Mouse (Mus musculus) stomach, embryonic 14.5 days (tissue): ENCODE measurements around the gene Stxbp1. TPM values are rescaled to one million over a fixed set of nuclear protein-coding genes. Genes with fewer than 3 reads are reported as not detected.

ENCODE experiments used
- ATAC-seq: fragments of 200-750 bp; cut with Nextera tagmentation; 2 replicates; pipeline ENCODE4 v1.8.0; 2017; ENCODE audit warnings: low read depth, moderate TSS enrichment; ENCODE audit not compliant: insufficient number of reproducible peaks, insufficient read depth, low FRiP score
- H3K27ac ChIP-seq: fragments of 300-500 bp; sonication (generic); 2 replicates; pipeline ENCODE4 v1.5.1; 2014; ENCODE audit warnings: mild to moderate bottlenecking, low read length, moderate library complexity, mixed read lengths
- H3K27me3 ChIP-seq: fragments of 300-500 bp; sonication (generic); 2 replicates; pipeline ENCODE4 v1.6.1; 2014; ENCODE audit warnings: low read length, control low read depth, mixed read lengths; ENCODE audit not compliant: control insufficient read depth, insufficient read depth
- H3K36me3 ChIP-seq: fragments of 300-500 bp; sonication (generic); 2 replicates; pipeline ENCODE4 v1.6.1; 2014; ENCODE audit warnings: mild to moderate bottlenecking, control low read depth, low read length, moderate library complexity, mixed read lengths; ENCODE audit not compliant: control insufficient read depth, insufficient read depth
- H3K4me1 ChIP-seq: fragments of 300-500 bp; sonication (generic); 2 replicates; pipeline ENCODE4 v1.6.1; 2014; ENCODE audit warnings: low read length, control low read depth, mixed read lengths; ENCODE audit not compliant: control insufficient read depth, insufficient read depth
- H3K4me2 ChIP-seq: fragments of 300-500 bp; sonication (generic); replicated peaks from 2 replicates; pipeline ENCODE4 v1.6.1; 2014; ENCODE audit warnings: low read depth, low read length, control low read depth
- H3K4me3 ChIP-seq: fragments of 300-500 bp; sonication (generic); 2 replicates; pipeline ENCODE4 v1.5.1; 2014; ENCODE audit warnings: low read depth, low read length, control low read depth
- H3K9ac ChIP-seq: fragments of 300-500 bp; sonication (generic); replicated peaks from 2 replicates; pipeline ENCODE4 v1.6.1; 2014; ENCODE audit warnings: low read depth, mild to moderate bottlenecking, control low read depth, low read length, moderate library complexity, mixed read lengths
- H3K9me3 ChIP-seq: fragments of 300-500 bp; sonication (generic); 2 replicates; pipeline ENCODE4 v1.6.1; 2016; ENCODE audit warnings: low read depth, low read length, control low read depth; ENCODE audit not compliant: control insufficient read depth
- WGBS: fragments of 180-500 bp; shearing (Covaris S2); extraction: QIAGEN DNeasy Blood & Tissue Kit; methylation state at CpG from one replicate; pipeline ENCODE4 v1.1.7; 2014; 5-methylcytosine and 5-hydroxymethylcytosine counted together
- polyA plus RNA-seq: library from polyadenylated mRNA; unstranded; fragments of >200 nt; fragmentation: Nextera tagmentation; extraction: Ambion mirVana; gene quantifications from 2 replicates; pipeline ENCODE4 v1.2.1, GENCODE M21; 2014

Gene Stxbp1
- polyA plus RNA-seq, 1 experiment from 2014 or later, result 23.5 TPM

DNA sequence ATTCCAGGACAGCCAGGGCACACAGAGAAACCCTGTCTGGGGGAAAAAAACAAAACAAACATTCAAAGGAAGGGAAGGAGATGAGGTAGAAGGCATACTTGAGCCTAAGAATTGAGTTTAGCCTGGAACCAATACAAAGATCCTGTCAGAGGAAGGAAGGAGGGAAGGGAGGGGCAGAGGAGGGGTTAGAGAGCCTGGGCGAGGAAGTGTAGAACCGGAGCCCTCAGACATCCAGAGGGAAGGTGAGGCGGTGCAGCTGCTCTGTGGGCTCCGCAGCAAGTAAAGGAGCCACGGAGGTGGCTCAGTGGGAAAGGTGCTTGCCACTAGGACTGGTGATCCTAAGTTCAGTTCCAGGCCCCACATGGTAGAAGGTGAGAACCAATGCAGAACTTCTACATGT is 5.9 kb downstream of the Stxbp1 start:
- Histone ChIP-seq H3K27me3 (no peaks in the 10 kb centered on the region), H3K4me1 (0 out of 2 replicates have a peak, but pooled peaks cover 3% of the 10 kb centered on the region), H3K4me3 (no peak overlapping the region), H3K9ac (no peak overlapping the region), H3K27ac (no peak overlapping the region), H3K4me2 (no peak overlapping the region), H3K9me3 (no peaks in the 10 kb centered on the region), H3K36me3 (no peaks in the 10 kb centered on the region)
- 49% methylated on average over 5 of the region's 5 CpGs for WGBS
- ATAC-seq, result no peak

DNA sequence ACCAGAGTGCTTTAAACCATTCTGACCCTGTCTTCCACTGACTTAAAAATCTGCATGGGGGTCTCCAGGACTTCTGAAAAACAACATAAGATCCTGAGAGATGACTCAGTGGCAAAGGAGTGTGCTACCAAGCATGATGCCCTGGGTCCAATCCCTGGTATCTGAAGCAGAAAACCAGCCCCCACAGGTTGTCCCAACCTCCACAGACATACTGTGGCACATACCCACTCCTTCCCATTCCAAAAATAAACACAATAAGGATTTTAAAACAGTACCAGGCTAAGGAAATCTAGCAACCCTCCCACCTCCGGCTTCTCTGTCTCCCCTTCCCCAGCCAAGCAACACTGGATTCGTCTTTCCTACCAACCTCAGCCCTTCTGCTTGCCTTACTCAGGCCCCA is 7.8 kb downstream of the Stxbp1 start:
- Histone ChIP-seq H3K9me3 (no peaks in the 10 kb centered on the region), H3K36me3 (no peaks in the 10 kb centered on the region), H3K27me3 (no peaks in the 10 kb centered on the region), H3K9ac (no peak overlapping the region), H3K4me1 (peaks cover 11% of the 10 kb centered on the region; the same call in 1 of the 2 replicates), H3K4me2 (no peak overlapping the region), H3K27ac (no peak overlapping the region), H3K4me3 (no peak overlapping the region)
- WGBS, result 57% methylated on average over 2 of the region's 2 CpGs
- ATAC-seq, result no peak

DNA sequence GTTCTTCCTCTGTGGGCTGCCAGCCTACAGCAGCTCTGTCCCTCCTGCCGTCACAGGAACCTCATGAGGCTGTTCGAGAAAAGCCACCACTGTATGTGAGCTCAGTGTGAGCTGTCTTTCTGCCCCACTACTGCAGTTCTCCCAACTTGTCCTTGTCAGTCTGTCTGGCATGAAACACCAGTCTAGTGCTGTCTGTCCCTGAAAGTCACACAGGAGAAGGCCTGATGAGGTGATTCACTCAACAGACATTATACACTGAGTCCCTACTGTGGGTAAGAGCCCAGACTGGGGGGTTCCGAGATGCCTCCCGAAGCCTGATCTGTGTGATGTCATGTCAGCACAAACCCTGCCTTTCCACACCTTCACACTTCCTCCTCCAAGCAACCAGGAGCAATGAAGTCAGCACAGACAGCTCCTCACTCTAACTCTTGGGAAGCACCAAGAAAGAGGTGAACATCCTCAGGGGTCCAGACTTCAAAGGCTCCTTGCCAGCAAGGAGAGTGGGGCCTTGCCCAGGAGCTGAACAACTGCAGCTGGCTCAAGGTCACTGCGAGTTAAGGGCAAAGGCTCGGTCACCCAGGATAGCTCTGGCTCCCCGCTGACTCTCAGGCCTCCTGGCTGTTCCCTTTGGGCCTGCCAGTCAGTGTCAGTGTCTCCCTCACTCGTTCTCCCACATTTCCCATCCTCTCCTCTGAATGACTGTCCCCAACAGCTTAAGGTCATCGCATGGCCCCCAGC is 8.7 kb downstream of the Stxbp1 start:
- no peak for ATAC-seq
- Histone ChIP-seq H3K9me3 (no peaks in the 10 kb centered on the region), H3K4me2 (no peak overlapping the region), H3K9ac (no peak overlapping the region), H3K27ac (no peak overlapping the region), H3K27me3 (no peaks in the 10 kb centered on the region), H3K36me3 (no peaks in the 10 kb centered on the region), H3K4me3 (no peak overlapping the region), H3K4me1 (peaks cover 13% of the 10 kb centered on the region; the same call in 1 of the 2 replicates)
- WGBS, result 59% methylated on average over 9 of the region's 9 CpGs

DNA sequence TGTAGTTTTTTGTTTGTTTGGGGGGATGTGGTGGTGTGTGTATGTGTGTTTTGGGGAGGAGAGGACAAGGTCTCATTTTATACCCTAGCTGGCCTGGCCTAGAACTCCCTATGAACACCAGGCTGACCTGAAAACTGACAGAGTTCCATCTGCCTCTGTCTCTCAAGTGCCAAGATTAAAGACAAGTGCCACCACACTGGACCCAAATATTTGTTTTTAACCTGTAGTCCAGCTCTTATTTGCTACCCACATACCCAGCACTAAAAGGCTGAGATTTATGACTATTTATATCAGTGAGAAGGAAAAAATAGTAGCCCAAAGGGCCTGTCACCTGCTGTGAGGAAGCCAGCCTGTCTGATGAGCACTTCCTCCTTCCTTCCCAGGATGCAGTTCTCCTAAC is 11.5 kb downstream of the Stxbp1 start:
- H3K27me3 ChIP-seq, result no peaks in the 10 kb centered on the region
- peaks cover 13% of the 10 kb centered on the region; the same call in 1 of the 2 replicates for H3K4me1 ChIP-seq
- peak overlapping the region; percentile 81; the same call in 1 of the 2 replicates for H3K27ac ChIP-seq
- H3K4me2 ChIP-seq, result no peak overlapping the region
- no peaks in the 10 kb centered on the region for H3K36me3 ChIP-seq
- no peak for ATAC-seq
- H3K9ac ChIP-seq, result no peak overlapping the region
- no peak overlapping the region for H3K4me3 ChIP-seq
- no peaks in the 10 kb centered on the region for H3K9me3 ChIP-seq

DNA sequence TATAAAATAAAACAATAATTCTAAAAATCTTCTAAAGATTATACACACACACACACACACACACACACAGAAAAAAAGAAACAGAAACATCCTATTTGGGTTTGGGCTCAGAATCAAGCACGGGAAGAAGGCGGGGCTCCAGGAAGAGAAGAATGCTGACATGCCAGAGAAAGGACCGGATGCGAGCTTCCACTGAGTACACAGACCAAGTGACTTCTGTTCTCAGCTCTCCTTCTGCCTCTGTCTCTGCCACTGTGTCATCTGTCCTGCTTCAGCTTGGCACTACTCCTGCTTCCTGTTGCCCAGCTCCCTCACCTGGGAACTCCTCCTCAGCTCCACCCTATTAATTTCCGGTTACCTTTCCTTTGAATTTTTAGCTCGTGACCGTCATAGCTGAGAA is 12.5 kb downstream of the Stxbp1 start:
- Histone ChIP-seq H3K27ac (peak overlapping the region; percentile 81), H3K4me2 (0 out of 2 replicates have a peak overlapping the region, but pooled peaks have one; percentile 22), H3K4me3 (no peak overlapping the region), H3K9ac (no peak overlapping the region), H3K4me1 (peaks cover 13% of the 10 kb centered on the region; the same call in 1 of the 2 replicates), H3K9me3 (no peaks in the 10 kb centered on the region), H3K36me3 (no peaks in the 10 kb centered on the region), H3K27me3 (no peaks in the 10 kb centered on the region)
- 25% methylated on average over 7 of the region's 7 CpGs for WGBS
- ATAC-seq, result no peak

DNA sequence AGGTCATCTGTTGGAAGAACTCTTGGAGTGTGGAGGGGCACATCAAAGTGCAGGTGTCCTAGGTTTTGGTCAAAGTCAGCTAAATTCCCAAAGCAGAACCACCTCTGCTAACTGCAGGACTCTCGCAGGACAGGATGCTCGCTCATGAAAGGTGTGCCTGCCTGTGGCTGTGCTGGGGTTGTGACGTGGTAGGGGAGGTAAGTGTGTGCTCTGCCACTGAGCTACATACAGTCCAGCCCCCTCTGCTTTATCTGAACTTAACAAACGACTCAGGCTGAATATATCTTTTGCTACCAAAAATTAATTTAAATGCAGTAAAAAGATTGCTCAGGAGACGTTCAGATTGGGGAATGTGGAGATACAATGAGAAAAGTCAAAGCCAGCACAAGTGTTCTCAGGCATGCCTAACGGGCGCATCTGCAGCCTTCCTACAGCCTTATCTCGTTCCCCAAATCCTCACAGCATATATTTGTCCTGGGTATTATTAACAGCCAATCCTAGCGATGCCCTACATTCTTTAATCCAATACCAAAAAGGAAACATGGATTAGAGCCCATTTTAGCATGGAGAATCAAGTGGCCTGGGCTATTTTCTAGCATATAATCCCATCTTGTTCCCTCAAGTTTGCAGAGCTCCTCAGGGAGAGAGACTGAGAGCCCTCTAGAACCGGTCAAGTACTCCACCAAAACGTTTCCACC is 17.9 kb downstream of the Stxbp1 start:
- Histone ChIP-seq H3K4me2 (no peak overlapping the region), H3K27me3 (no peaks in the 10 kb centered on the region), H3K27ac (no peak overlapping the region), H3K4me1 (0 out of 2 replicates have a peak, but pooled peaks cover 6% of the 10 kb centered on the region), H3K4me3 (no peak overlapping the region), H3K9me3 (no peaks in the 10 kb centered on the region), H3K9ac (no peak overlapping the region), H3K36me3 (no peaks in the 10 kb centered on the region)
- no peak for ATAC-seq
- 70% methylated on average over 11 of the region's 11 CpGs for WGBS

DNA sequence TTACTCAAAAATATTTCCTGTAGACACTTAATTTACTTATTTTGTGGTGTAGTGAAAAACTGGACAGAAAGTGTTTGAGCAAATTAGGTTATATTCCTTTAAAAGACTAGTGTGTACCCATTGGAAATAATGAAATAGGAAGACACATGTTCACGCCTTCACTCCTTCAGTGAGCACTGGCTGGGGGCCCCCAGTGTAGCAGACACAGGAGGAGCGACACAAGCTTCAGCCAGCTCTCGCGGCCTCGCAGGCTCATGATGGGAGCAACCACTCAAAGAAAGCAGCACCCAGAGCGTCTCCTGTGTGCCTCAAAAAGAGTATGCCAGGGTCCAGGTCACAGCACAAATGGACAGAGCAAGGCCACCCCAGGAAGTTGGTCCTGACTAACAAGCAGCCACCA is 21.2 kb downstream of the Stxbp1 start:
- Histone ChIP-seq H3K4me1 (0 out of 2 replicates have a peak, but pooled peaks cover 10% of the 10 kb centered on the region), H3K4me2 (no peak overlapping the region), H3K9me3 (no peaks in the 10 kb centered on the region), H3K27ac (no peak overlapping the region), H3K9ac (no peak overlapping the region), H3K4me3 (no peak overlapping the region), H3K27me3 (no peaks in the 10 kb centered on the region), H3K36me3 (no peaks in the 10 kb centered on the region)
- ATAC-seq, result no peak
- WGBS, result 89% methylated on average over 6 of the region's 6 CpGs

DNA sequence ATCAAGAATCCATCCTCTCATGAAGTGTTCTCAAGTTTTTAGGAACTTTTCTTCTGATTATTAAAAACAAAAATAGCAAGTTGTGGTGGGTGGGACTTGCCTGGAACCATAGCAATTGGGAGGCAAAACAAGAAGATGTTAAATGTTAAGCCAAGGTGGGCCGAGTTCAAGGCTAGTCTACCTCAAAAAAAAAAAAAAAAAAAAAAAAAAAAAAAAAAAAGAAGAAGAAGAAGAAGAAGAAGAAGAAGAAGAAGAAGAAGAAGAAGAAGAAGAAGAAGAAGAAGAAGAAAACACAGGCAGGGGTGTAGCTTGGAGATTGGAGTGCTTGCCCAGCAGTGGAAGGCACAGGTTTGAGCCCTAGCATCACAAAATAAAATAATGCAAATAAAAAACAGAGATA is 22.3 kb downstream of the Stxbp1 start:
- ATAC-seq, result no peak

More for the DNA sequence above, 22.3 kb downstream of the Stxbp1 start:
- H3K27me3 ChIP-seq, result no peaks in the 10 kb centered on the region
- 79% methylated on average over 1 of the region's 1 CpGs for WGBS
- H3K36me3 ChIP-seq, result no peaks in the 10 kb centered on the region
- no peak overlapping the region for H3K4me2 ChIP-seq
- H3K27ac ChIP-seq, result no peak overlapping the region
- H3K9ac ChIP-seq, result no peak overlapping the region
- 0 out of 2 replicates have a peak, but pooled peaks cover 10% of the 10 kb centered on the region for H3K4me1 ChIP-seq
- H3K4me3 ChIP-seq, result no peak overlapping the region
- H3K9me3 ChIP-seq, result no peaks in the 10 kb centered on the region
